Mouse (Mus musculus): ENCODE data around the gene Gm6169.
A peak's percentile ranks its signal among the peaks of the same experiment; 100 is the strongest.
"Not testable (repeated sequence)": the region's sequence is repeated elsewhere in the genome, so short reads cannot be mapped to it uniquely, and the experiment has no call there.

The Gm6169 gene

GRCm38 (mm10) chr13:97070931-97071625 is 28.0 kb downstream of the Gm6169 start:
- DNase-seq (ENCODE audit: low spot score in 2 of 2) = peak in 1 of 2 experiments; percentile 24

- DNase-seq (ENCODE audit: low spot score in 2 of 2) = no peak
These were observed 30.9 kb downstream of the Gm6169 start for GRCm38 (mm10) chr13:97068151-97068550.

- no peak for DNase-seq (ENCODE audit: low spot score in 2 of 2)
These were observed 31.3 kb downstream of the Gm6169 start for GRCm38 (mm10) chr13:97067691-97068090.

- DNase-seq (ENCODE audit: low spot score in 2 of 2) = no peak
These were observed 32.1 kb downstream of the Gm6169 start, which contains the start of gene Fam169a for GRCm38 (mm10) chr13:97066649-97067550. Gene Fam169a, plus strand, starts transcription at chr13:97067286.

GRCm38 (mm10) chr13:97064844-97065621 is 34.0 kb downstream of the Gm6169 start:
- not testable (repeated sequence) for DNase-seq (ENCODE audit: low spot score in 2 of 2)

DNA sequence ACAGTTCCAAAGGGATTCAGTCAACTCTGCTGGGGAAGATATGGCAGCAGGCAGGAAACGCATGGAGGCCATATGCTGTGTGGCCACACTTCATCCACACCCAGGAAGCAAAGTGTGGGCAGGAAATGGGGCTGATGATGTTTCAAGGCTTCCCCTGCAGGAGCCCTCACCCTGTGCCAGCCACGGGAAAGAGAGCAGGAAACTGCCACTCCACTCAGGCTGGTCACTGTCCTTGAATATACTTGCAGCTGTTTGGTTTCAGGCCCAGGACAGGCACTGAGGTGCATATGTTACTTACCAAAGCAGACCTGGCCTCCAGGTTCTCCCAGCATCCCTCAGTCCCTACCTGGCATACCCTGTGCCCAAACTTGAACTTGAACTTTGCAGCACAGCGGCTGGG is 34.6 kb downstream of the Gm6169 start:
- no peak for DNase-seq (ENCODE audit: low spot score in 2 of 2)

DNA sequence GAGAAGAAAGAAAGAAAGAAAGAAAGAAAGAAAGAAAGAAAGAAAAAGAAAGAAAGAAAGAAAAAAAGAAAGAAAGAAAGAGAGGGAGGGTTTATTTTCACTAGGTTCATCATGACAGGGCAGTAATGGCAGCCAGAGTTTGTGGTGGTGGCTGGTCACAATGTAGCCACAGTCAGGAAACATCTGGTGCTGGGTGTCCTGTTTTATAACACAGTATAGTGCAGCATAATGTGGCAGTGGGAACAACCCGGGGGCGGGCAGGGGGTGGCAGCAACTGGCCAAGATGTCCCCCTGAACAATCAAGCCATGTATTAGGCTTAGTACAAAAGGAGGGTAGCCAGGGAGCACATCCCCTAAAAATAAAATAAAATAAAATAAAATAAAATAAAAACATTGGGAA is 35.6 kb downstream of the Gm6169 start:
- DNase-seq (ENCODE audit: low spot score in 2 of 2) = no peak

DNA sequence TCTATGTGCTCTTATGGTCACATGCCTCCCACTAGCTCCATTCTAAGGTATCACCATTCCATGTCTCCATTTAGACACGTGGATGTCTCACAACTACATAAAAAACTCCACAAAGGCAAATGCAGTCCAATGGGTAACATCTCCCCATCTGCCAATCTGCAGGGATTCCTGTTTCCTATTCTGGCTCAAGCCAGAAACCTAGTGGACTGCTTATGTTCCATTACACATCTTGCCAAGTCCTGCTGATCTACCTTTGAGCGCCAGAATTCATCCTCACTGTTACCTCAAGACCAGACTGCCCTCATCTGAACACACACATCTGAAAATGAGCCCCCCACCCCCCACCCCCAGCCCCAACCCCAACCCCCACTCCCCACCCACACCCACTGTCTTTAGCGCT is 36.9 kb downstream of the Gm6169 start:
- no peak for DNase-seq (ENCODE audit: low spot score in 2 of 2)

- DNase-seq (ENCODE audit: low spot score in 2 of 2) = no peak
These were observed 38.7 kb downstream of the Gm6169 start for GRCm38 (mm10) chr13:97060331-97060730.

GRCm38 (mm10) chr13:97059746-97060145 is 39.3 kb downstream of the Gm6169 start:
- no peak for DNase-seq (ENCODE audit: low spot score in 2 of 2)

- no peak for DNase-seq (ENCODE audit: low spot score in 2 of 2)
These were observed 41.2 kb downstream of the Gm6169 start for GRCm38 (mm10) chr13:97057817-97058216.

GRCm38 (mm10) chr13:97053844-97054243 is 45.2 kb downstream of the Gm6169 start:
- no peak for DNase-seq (ENCODE audit: low spot score in 2 of 2)

- DNase-seq (ENCODE audit: low spot score in 2 of 2) = peak in 1 of 2 experiments; percentile 69
These were observed 46.4 kb downstream of the Gm6169 start for GRCm38 (mm10) chr13:97052667-97053066.

DNA sequence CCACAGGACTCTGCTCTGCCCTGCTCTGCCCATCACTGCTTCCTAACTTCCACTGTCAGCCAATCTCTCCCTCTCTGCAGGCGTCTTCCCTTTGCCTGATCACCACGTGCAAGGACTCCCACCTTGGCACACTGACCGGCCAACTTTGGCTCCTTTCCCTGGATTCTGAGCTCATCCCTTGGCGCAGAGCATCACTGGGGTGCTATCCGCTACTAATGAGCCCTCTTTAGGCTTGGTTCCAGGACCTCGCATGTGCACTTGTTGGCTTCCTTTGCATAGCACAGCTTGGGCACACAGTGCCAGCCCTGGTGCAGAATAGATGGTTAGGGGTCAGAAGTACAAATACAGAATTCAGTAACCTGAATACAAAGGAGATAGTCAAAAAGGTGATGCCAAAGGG is 47.9 kb downstream of the Gm6169 start:
- DNase-seq (ENCODE audit: low spot score in 2 of 2) = peak in 1 of 2 experiments; percentile 26

All from frontal cortex, postnatal 10 days (tissue).